Comparison of ENCODE assay signal across 16 mouse cellular contexts in the genomic region with DNA sequence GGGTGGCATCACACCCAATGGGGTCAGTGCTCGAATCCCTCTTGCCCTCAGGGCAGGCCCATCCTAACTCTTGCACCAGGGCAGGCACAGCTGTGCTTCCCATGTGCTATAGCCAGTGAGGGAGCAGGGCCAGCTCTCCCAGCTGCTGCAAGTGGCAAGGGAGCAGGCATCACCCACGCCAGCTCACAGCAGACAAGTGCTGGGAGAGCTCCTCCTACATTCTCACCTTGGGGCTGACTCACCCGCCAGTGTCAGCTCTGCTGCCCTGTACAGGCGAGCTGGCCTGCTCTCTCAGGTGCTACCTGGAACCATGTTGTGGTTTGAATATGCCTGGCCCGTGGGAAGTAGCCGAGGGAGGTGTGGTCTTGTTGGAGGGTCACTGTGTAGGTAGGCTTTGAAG. TPM values are rescaled to one million over a fixed set of nuclear protein-coding genes. Genes with fewer than 3 reads are reported as not detected.
DNase-seq lines count a peak whose midpoint lies in the region; ATAC-seq and TF ChIP-seq lines count a peak whose summit lies in the region.
"Had no signal": no experiment of that assay in that cellular context is flagged by ENCODE, and none has a peak within 500 bp of the region (broad histone marks: within the 10 kb centered on the region; RNA-seq: fewer than 3 reads in every experiment).

No protein-coding gene starts in this region.

- H3K27ac ChIP-seq in lung, embryonic 14.5 days (ENCODE audit: low read depth): no peak overlapping the region
- H3K27ac ChIP-seq in cortical plate, adult 2 months (ENCODE audit: insufficient read depth, low read length): peak overlapping the region; percentile 3
- H3K27ac ChIP-seq: heart, embryonic 13.5 days; macrophage had no signal

- TF ChIP-seq CTCF in lung, embryonic 14.5 days (IDR thresholded peaks at IDR 0.05; ENCODE audit: low read depth): no peak
- no peak for TF ChIP-seq CTCF in cortical plate, adult 2 months (IDR thresholded peaks at IDR 0.05; ENCODE audit: extremely low read depth, insufficient read depth, low read length)

- H3K4me1 ChIP-seq in lung, embryonic 14.5 days (ENCODE audit: insufficient read depth): no peaks in the 10 kb centered on the region
- H3K4me1 ChIP-seq in cortical plate, adult 2 months (ENCODE audit: control insufficient read depth, insufficient read depth, low read length): no peaks in the 10 kb centered on the region
- H3K4me1 ChIP-seq: heart, embryonic 13.5 days had no signal

- DNase-seq in heart, adult 11 months: peak; percentile 85
- DNase-seq in heart, postnatal 25 days (ENCODE audit: low spot score): no peak
- DNase-seq in lung, embryonic 14.5 days: no peak
- no peak for DNase-seq in lung, postnatal 36 days
- peak; percentile 23 to 43 for DNase-seq in left cerebral cortex, postnatal 36 days (ENCODE audit: low spot score in 2 of 2)
- no peak for DNase-seq in cerebellum, adult 9-10 months
- no peak for DNase-seq in heart, postnatal 14 days
- DNase-seq: cerebellum, adult 18-20 months; gastrocnemius, postnatal 25 days; kidney, postnatal 25 days; thymus, postnatal 36 days had no signal

- WGBS in lung, embryonic 14.5 days: 83% methylated on average over 6 of the region's 6 CpGs

- H3K9me3 ChIP-seq in lung, embryonic 14.5 days (ENCODE audit: low read depth, low read length): no peaks in the 10 kb centered on the region
- H3K9me3 ChIP-seq: heart, embryonic 13.5 days had no signal

- H3K9ac ChIP-seq in lung, embryonic 14.5 days: no peak overlapping the region
- H3K9ac ChIP-seq: heart, embryonic 13.5 days had no signal

- TF ChIP-seq POLR2A in cortical plate, adult 2 months (IDR thresholded peaks at IDR 0.05; ENCODE audit: extremely low read depth, insufficient read depth, low read length): peak; percentile 25; the same call in 1 of the 2 replicates

- H3K4me2 ChIP-seq in lung, embryonic 14.5 days: no peak overlapping the region
- H3K4me2 ChIP-seq: heart, embryonic 13.5 days had no signal

- peaks cover 76% of the 10 kb centered on the region for H3K36me3 ChIP-seq in lung, embryonic 14.5 days (ENCODE audit: insufficient read depth)

- ATAC-seq in lung, embryonic 14.5 days (ENCODE audit: insufficient read depth): peak; percentile 41; the same call in 1 of the 2 replicates
- ATAC-seq: activated CD4-positive, CD25-positive, alpha-beta regulatory T cell, adult 4 months; inflammation-experienced regulatory T-cells, adult 6 months had no signal

- H3K27me3 ChIP-seq in lung, embryonic 14.5 days (ENCODE audit: insufficient read depth, low read length): no peaks in the 10 kb centered on the region
- H3K27me3 ChIP-seq: heart, embryonic 13.5 days had no signal

- intact Hi-C loops in heart, postnatal 25 days (cut with DNase I): no loop called here
- intact Hi-C loops in left cerebral cortex, postnatal 36 days (cut with DNase I): no loop called here
- intact Hi-C loops in heart, postnatal 14 days (cut with DNase I): no loop called here

- no peak overlapping the region for H3K4me3 ChIP-seq in lung, embryonic 14.5 days (ENCODE audit: low read depth, low read length)
- no peak overlapping the region for H3K4me3 ChIP-seq in cortical plate, adult 2 months (ENCODE audit: insufficient read depth, low read length)
- H3K4me3 ChIP-seq: heart, embryonic 13.5 days had no signal

RNA-seq across cellular contexts. Expression of gene Slc35a1, which starts 25.3 kb away (rescaled TPM):
- total RNA-seq in heart, postnatal 25 days (2021): 10 to 100 TPM; 15.0 to 16.1 TPM
- polyA plus RNA-seq in lung, embryonic 14.5 days (2014; fragmentation: Nextera tagmentation; extraction: Ambion mirVana): 52.5 and 59.4 TPM in 2 replicates
- 17.3 and 19.1 TPM in 2 replicates for polyA plus RNA-seq in cortical plate, adult 2 months (2012; rRNA removed)
- total RNA-seq in left cerebral cortex, postnatal 36 days (2021): 10 to 100 TPM; 20.8 to 26.3 TPM
- total RNA-seq in heart, postnatal 14 days (2021): 10 to 100 TPM; 14.7 to 18.5 TPM

RNA-seq across cellular contexts. Expression of gene Rars2, which starts 47.2 kb away (rescaled TPM):
- total RNA-seq in heart, postnatal 25 days (2021): 10 to 100 TPM; 29.4 to 30.5 TPM
- 57.5 and 61.8 TPM in 2 replicates for polyA plus RNA-seq in lung, embryonic 14.5 days (2014; fragmentation: Nextera tagmentation; extraction: Ambion mirVana)
- polyA plus RNA-seq in cortical plate, adult 2 months (2012; rRNA removed): 25.7 and 27.4 TPM in 2 replicates
- 10 to 100 TPM; 22.7 to 25.3 TPM for total RNA-seq in left cerebral cortex, postnatal 36 days (2021)
- total RNA-seq in heart, postnatal 14 days (2021): 10 to 100 TPM; 30.9 to 31.1 TPM

RNA-seq across cellular contexts. Expression of gene Orc3, which starts 47.2 kb away (rescaled TPM):
- total RNA-seq in heart, postnatal 25 days (2021): 10 to 100 TPM; 35.7 TPM
- 105 and 108 TPM in 2 replicates for polyA plus RNA-seq in lung, embryonic 14.5 days (2014; fragmentation: Nextera tagmentation; extraction: Ambion mirVana)
- 32.8 and 34.8 TPM in 2 replicates for polyA plus RNA-seq in cortical plate, adult 2 months (2012; rRNA removed)
- 10 to 100 TPM; 36.7 to 46.9 TPM for total RNA-seq in left cerebral cortex, postnatal 36 days (2021)
- total RNA-seq in heart, postnatal 14 days (2021): 10 to 100 TPM; 38.4 to 39.7 TPM

Comparison
In these comparisons a context has a peak if more than half of its experiments do, and no peak if none do; other contexts are left out.
1. DNase-seq: peak in heart, adult 11 months (single experiment) and left cerebral cortex, postnatal 36 days (2 of 2); none in heart, postnatal 25 days (single experiment), lung, embryonic 14.5 days (single experiment), lung, postnatal 36 days (single experiment), cerebellum, adult 9-10 months (single experiment) and heart, postnatal 14 days (0 of 2).